ENCODE assay signal across 21 mouse cellular contexts in genomic region chr5:92097779-92098178, GRCm38 (mm10). TPM values are rescaled to one million over a fixed set of nuclear protein-coding genes. Genes with fewer than 3 reads are reported as not detected.
DNase-seq lines count a peak whose midpoint lies in the region; ATAC-seq and TF ChIP-seq lines count a peak whose summit lies in the region.
"Had no signal": no experiment of that assay in that cellular context is flagged by ENCODE, and none has a peak within 500 bp of the region (broad histone marks: within the 10 kb centered on the region; RNA-seq: fewer than 3 reads in every experiment).

No protein-coding gene starts in this region.

- TF ChIP-seq POLR2A in ES-Bruce4 (IDR thresholded peaks at IDR 0.05; ENCODE audit: insufficient read depth, low read length), result no peak

- 93% methylated on average over 4 of the region's 4 CpGs for WGBS in intestine, embryonic 16.5 days
- WGBS in intestine, embryonic 15.5 days, result 96% methylated on average over 4 of the region's 4 CpGs

- ATAC-seq in intestine, embryonic 16.5 days, result 0 out of 2 replicates have a peak, but pooled peaks have one; percentile 5
- no peak for ATAC-seq in intestine, embryonic 15.5 days
- ATAC-seq in monocyte, adult 5-6 weeks (replicated peaks; ENCODE audit: insufficient number of reproducible peaks, low FRiP score, low TSS enrichment, poor library complexity, severe bottlenecking), result 0 out of 2 replicates have a peak, but pooled peaks have one; percentile 14
- ATAC-seq: forebrain, embryonic 14.5 days had no signal

- H3K4me1 ChIP-seq in intestine, embryonic 16.5 days (ENCODE audit: control insufficient read depth, insufficient read depth, low read length), result no peaks in the 10 kb centered on the region; the same call in 1 of the 2 replicates
- H3K4me1 ChIP-seq in intestine, embryonic 15.5 days (replicated peaks), result 0 out of 2 replicates have a peak, but pooled peaks cover 5% of the 10 kb centered on the region
- peaks cover 11% of the 10 kb centered on the region for H3K4me1 ChIP-seq in ES-Bruce4 (ENCODE audit: control insufficient read depth, insufficient read depth, low read length)
- peaks cover 13% of the 10 kb centered on the region for H3K4me1 ChIP-seq in brown adipose tissue, adult 24 weeks (ENCODE audit: control insufficient read depth, insufficient read depth, insufficient read length, low read length)
- H3K4me1 ChIP-seq: embryonic facial prominence, embryonic 15.5 days had no signal

- H3K4me3 ChIP-seq in intestine, embryonic 16.5 days (ENCODE audit: low read length), result no peak overlapping the region
- no peak overlapping the region for H3K4me3 ChIP-seq in intestine, embryonic 15.5 days (replicated peaks)
- H3K4me3 ChIP-seq in ES-Bruce4 (ENCODE audit: low read depth, low read length), result no peak overlapping the region; the same call in 1 of the 2 replicates
- H3K4me3 ChIP-seq in brown adipose tissue, adult 24 weeks (ENCODE audit: insufficient read depth, low read depth, low read length), result no peak overlapping the region
- H3K4me3 ChIP-seq: embryonic facial prominence, embryonic 15.5 days; erythroblast, embryonic 14.5 days; forebrain, embryonic 10.5 days; heart, embryonic 12.5 days; hindbrain, embryonic 10.5 days had no signal

- DNase-seq in cerebellum, adult 18-20 months, result no peak
- no peak for DNase-seq in adrenal gland, adult 18-20 months (ENCODE audit: low spot score in 2 of 2)
- DNase-seq: adrenal gland, postnatal 10 days; cerebellum, adult 8-10 months; cerebellum, postnatal 14 days; embryo, embryonic 11 days; gastrocnemius, postnatal 25 days had no signal

- H3K9ac ChIP-seq in intestine, embryonic 16.5 days (ENCODE audit: low read depth, low read length), result no peak overlapping the region
- H3K9ac ChIP-seq in intestine, embryonic 15.5 days, result no peak overlapping the region
- H3K9ac ChIP-seq in ES-Bruce4 (ENCODE audit: low read depth, poor library complexity, severe bottlenecking), result peak overlapping the region; percentile 71
- H3K9ac ChIP-seq: embryonic facial prominence, embryonic 15.5 days; heart, embryonic 12.5 days; hindbrain, embryonic 14.5 days had no signal

- TF ChIP-seq EP300 in ES-Bruce4 (IDR thresholded peaks at IDR 0.05; ENCODE audit: insufficient read depth, low read depth, low read length), result no peak

- no peak overlapping the region for H3K4me2 ChIP-seq in intestine, embryonic 16.5 days (ENCODE audit: low read depth, low read length)
- no peak overlapping the region for H3K4me2 ChIP-seq in intestine, embryonic 15.5 days (replicated peaks)
- H3K4me2 ChIP-seq: embryonic facial prominence, embryonic 15.5 days; heart, embryonic 12.5 days; hindbrain, embryonic 14.5 days had no signal

- no peak overlapping the region for H3K27ac ChIP-seq in intestine, embryonic 16.5 days (ENCODE audit: low read length)
- no peak overlapping the region for H3K27ac ChIP-seq in intestine, embryonic 15.5 days
- H3K27ac ChIP-seq in ES-Bruce4 (ENCODE audit: insufficient read depth, low read length), result peak overlapping the region; percentile 71; the same call in 1 of the 2 replicates
- H3K27ac ChIP-seq in brown adipose tissue, adult 24 weeks (replicated peaks; ENCODE audit: low read depth, low read length), result peak overlapping the region; percentile 95
- H3K27ac ChIP-seq: embryonic facial prominence, embryonic 15.5 days; forebrain, embryonic 10.5 days; hindbrain, embryonic 10.5 days; hindbrain, embryonic 14.5 days had no signal

- H3K27me3 ChIP-seq in intestine, embryonic 16.5 days (replicated peaks; ENCODE audit: control insufficient read depth, insufficient read depth, low read length), result no peaks in the 10 kb centered on the region
- no peaks in the 10 kb centered on the region for H3K27me3 ChIP-seq in intestine, embryonic 15.5 days (replicated peaks)
- H3K27me3 ChIP-seq in ES-Bruce4 (ENCODE audit: control insufficient read depth, insufficient read depth, low read length, poor library complexity, severe bottlenecking), result no peaks in the 10 kb centered on the region
- H3K27me3 ChIP-seq: CH12.LX; embryonic facial prominence, embryonic 15.5 days; heart, embryonic 12.5 days had no signal

- H3K36me3 ChIP-seq in intestine, embryonic 16.5 days (ENCODE audit: control insufficient read depth, insufficient read depth, low read length), result no peaks in the 10 kb centered on the region
- no peaks in the 10 kb centered on the region for H3K36me3 ChIP-seq in intestine, embryonic 15.5 days
- no peaks in the 10 kb centered on the region for H3K36me3 ChIP-seq in ES-Bruce4 (ENCODE audit: control insufficient read depth, insufficient read depth, low read length, poor library complexity, severe bottlenecking)
- H3K36me3 ChIP-seq: embryonic facial prominence, embryonic 15.5 days; forebrain, embryonic 10.5 days; heart, embryonic 12.5 days; hindbrain, embryonic 10.5 days had no signal

- no peak for TF ChIP-seq CTCF in ES-Bruce4 (IDR thresholded peaks at IDR 0.05; ENCODE audit: low read depth, low read length)

- H3K9me3 ChIP-seq in intestine, embryonic 16.5 days (ENCODE audit: control insufficient read depth, low read length), result no peaks in the 10 kb centered on the region
- no peaks in the 10 kb centered on the region for H3K9me3 ChIP-seq in intestine, embryonic 15.5 days
- H3K9me3 ChIP-seq in ES-Bruce4 (replicated peaks; ENCODE audit: control insufficient read depth, insufficient read depth, low read length, poor library complexity, severe bottlenecking), result no peaks in the 10 kb centered on the region
- H3K9me3 ChIP-seq: embryonic facial prominence, embryonic 15.5 days; forebrain, embryonic 10.5 days; G1E; heart, embryonic 12.5 days; hindbrain, embryonic 10.5 days had no signal

RNA-seq across cellular contexts. Expression of gene G3bp2, which starts 14.3 kb away (rescaled TPM):
- 147 and 167 TPM in 2 replicates for polyA plus RNA-seq in intestine, embryonic 16.5 days (2015; fragmentation: Nextera tagmentation; extraction: Ambion mirVana)
- 162 and 195 TPM in 2 replicates for polyA plus RNA-seq in intestine, embryonic 15.5 days (2015; fragmentation: Nextera tagmentation; extraction: Ambion mirVana)
- polyA plus RNA-seq in ES-Bruce4 (2011; ENCODE audit: insufficient read depth, insufficient read length, low read depth, missing spikeins), result 203 and 213 TPM in 2 replicates
- polyA plus RNA-seq in brown adipose tissue, adult 24 weeks (2012; ENCODE audit: insufficient read depth, insufficient read length, missing spikeins), result 59.2 and 82.6 TPM in 2 replicates
- 133 to 155 TPM (median 141 TPM) in 3 replicates for total RNA-seq in monocyte, adult 5-6 weeks (2017)
- 100 to 1,000 TPM; 117 to 135 TPM for total RNA-seq in adrenal gland, adult 18-20 months (2021)

RNA-seq across cellular contexts. Expression of gene Uso1, which starts 40.0 kb away (rescaled TPM):
- 43.5 and 46.7 TPM in 2 replicates for polyA plus RNA-seq in intestine, embryonic 16.5 days (2015; fragmentation: Nextera tagmentation; extraction: Ambion mirVana)
- 42.4 and 45.9 TPM in 2 replicates for polyA plus RNA-seq in intestine, embryonic 15.5 days (2015; fragmentation: Nextera tagmentation; extraction: Ambion mirVana)
- 66.0 and 72.8 TPM in 2 replicates for polyA plus RNA-seq in ES-Bruce4 (2011; ENCODE audit: insufficient read depth, insufficient read length, low read depth, missing spikeins)
- 36.8 and 41.5 TPM in 2 replicates for polyA plus RNA-seq in brown adipose tissue, adult 24 weeks (2012; ENCODE audit: insufficient read depth, insufficient read length, missing spikeins)
- total RNA-seq in monocyte, adult 5-6 weeks (2017), result 16.5 to 45.5 TPM (median 28.5 TPM) in 3 replicates
- 10 to 100 TPM; 81.8 to 98.8 TPM for total RNA-seq in adrenal gland, adult 18-20 months (2021)

RNA-seq across cellular contexts. Expression of gene Cdkl2, which starts 54.1 kb away (rescaled TPM):
- 2.7 and 3.7 TPM in 2 replicates for polyA plus RNA-seq in intestine, embryonic 16.5 days (2015; fragmentation: Nextera tagmentation; extraction: Ambion mirVana)
- 2.6 and 2.8 TPM in 2 replicates for polyA plus RNA-seq in intestine, embryonic 15.5 days (2015; fragmentation: Nextera tagmentation; extraction: Ambion mirVana)
- polyA plus RNA-seq in ES-Bruce4 (2011; ENCODE audit: insufficient read depth, insufficient read length, low read depth, missing spikeins), result 5.2 and 6.1 TPM in 2 replicates
- 6.4 and 7.1 TPM in 2 replicates for polyA plus RNA-seq in brown adipose tissue, adult 24 weeks (2012; ENCODE audit: insufficient read depth, insufficient read length, missing spikeins)
- 0.48 to 1.3 TPM in 2 of 3 replicates, not detected in the other for total RNA-seq in monocyte, adult 5-6 weeks (2017)
- 1 to 10 TPM; 6.2 to 8.5 TPM for total RNA-seq in adrenal gland, adult 18-20 months (2021)
- polyA plus RNA-seq: erythroblast, embryonic 14.5 days had no signal

Comparison
In these comparisons a context has a peak if more than half of its experiments do, and no peak if none do; other contexts are left out.
1. H3K27ac ChIP-seq: peak in ES-Bruce4 (single experiment) and brown adipose tissue, adult 24 weeks (single experiment); none in intestine, embryonic 16.5 days (single experiment) and intestine, embryonic 15.5 days (single experiment).